Mouse (Mus musculus): ENCODE results near the gene Tnip2.

DNA sequence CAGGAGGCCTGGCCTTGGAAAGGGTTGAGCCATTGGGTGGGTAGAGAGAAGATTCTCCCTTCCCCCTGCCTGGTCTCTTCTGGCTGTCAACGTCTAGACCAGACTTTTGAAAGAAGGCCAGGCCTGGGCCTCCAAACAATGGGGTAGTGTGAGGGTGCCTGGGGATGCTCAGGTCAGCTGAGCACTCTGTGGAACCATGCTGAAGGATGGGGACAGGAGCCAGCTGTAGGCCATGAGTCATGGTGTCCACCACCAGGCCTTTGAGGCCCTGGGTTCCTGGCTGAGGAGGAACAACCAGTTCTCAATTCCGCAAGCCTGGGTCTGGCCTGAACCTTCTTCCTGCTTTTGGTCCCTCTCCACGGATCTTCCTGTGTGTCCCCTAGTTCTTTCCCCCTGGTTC lies 20.0 kb upstream of the Tnip2 start:
- TF ChIP-seq GATA1 (IDR thresholded peaks at IDR 0.05; ENCODE audit: low read length) (no peak), TAL1 (IDR thresholded peaks at IDR 0.05; ENCODE audit: low read length) (no peak)
